Mouse (Mus musculus): ENCODE data around the gene Igf2r. TPM values are rescaled to one million over a fixed set of nuclear protein-coding genes. Genes with fewer than 3 reads are reported as not detected.

The Igf2r gene
- total and polyA plus RNA-seq, 3 experiments = 25.6 to 61.8 (median 34.6) TPM

DNA sequence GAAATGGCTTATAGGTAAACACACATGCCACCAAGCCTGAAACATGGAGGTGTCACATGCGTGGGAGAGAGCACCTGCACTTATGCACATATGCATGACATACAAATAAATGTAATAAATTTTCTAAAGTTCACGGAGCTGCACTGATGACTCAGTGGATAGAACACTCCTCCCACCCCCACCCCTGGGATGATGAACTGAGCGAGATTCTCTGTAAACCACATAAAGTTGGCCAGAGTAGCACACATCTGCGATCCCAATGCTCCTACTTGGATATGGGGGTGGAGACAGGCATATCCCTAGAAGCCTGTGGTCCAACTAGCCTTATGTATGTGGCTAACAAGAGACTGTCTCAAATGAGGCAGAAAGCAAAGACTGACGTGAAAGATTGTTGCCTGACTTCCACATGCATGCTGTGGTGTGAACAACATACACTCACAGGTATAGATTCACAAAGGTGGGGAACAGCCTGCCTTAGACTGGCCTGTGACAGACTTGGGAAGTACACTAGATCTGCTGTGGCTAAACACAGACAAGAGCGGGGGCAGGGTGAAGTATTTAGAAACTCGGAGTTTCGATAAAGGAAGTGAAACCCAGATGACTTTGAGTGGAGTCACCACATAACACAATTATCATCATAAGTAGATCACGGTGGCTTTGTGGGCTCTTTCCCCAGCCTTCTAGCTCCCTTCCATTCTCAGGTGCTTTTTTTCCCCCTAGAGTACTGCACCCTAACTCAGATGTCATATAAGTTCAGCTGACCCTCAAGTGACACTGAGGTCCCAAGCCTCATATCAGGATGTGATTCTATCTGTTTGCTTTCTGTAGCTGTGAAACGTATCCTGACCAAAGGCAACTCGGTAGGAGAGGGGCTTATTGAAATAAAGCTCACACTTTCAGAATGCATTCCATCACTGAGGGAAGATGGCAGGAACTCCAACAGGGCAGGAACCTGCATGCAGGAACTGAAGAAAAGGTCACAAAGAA, 13.7 kb upstream of the Igf2r start (continued):
- TF ChIP-seq ZMIZ1 (IDR thresholded peaks at IDR 0.05; ENCODE audit: low read depth, low read length) = no peak

DNA sequence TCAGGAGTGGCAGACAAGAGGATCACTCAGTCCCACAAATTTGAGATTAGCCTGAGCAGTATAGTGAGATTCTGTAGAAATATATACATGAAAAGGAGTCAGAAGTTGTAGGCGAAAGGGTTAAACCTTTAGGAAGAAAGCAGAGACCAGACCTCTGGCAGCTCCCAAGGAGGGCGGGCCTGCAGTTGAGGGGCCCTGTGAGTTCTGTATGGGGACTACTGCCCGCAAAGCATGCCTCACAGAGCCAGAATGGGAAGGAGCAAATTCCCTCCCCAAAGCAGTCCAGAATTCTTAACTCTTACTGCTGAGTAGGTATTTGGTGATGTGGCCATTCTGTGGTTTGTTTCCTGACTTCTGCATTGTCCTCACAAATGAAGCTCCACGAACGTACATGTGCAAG, 11.6 kb upstream of the Igf2r start:
- H3K79me2 ChIP-seq (replicated peaks; ENCODE audit: control insufficient read depth, extremely low read depth, insufficient read depth, poor library complexity, severe bottlenecking) = no peaks in the 10 kb centered on the region
- no peak overlapping the region for H3K4me2 ChIP-seq (ENCODE audit: insufficient read depth, low read depth, poor library complexity, severe bottlenecking)
- H3K36me3 ChIP-seq (replicated peaks in 1 of 2; ENCODE audit: control insufficient read depth in 1 of 2, insufficient read depth in 1 of 2, low read length in 1 of 2) = peaks cover 0 to 38% of the 10 kb centered on the region in 2 experiments
- H3K4me3 ChIP-seq (replicated peaks in 1 of 3; ENCODE audit: low read depth in 2 of 3, low read length in 2 of 3, poor library complexity in 1 of 3) = no peak overlapping the region
- dilution Hi-C loops (cut with MboI; ENCODE audit: extremely low pct_ligation_motif_present, extremely low pct_unique_long_range_greater_than_20kb, low sequenced_read_pairs) = no loop called here
- no peak for TF ChIP-seq E2F4 (IDR thresholded peaks at IDR 0.05; ENCODE audit: insufficient replicate concordance, low read depth, low read length)
- no peak overlapping the region for H3K9ac ChIP-seq (ENCODE audit: insufficient read depth, low read depth)
- H3K9me3 ChIP-seq (replicated peaks; ENCODE audit: low read length) = peaks cover under 1% of the 10 kb centered on the region
- no peaks in the 10 kb centered on the region for H3K27me3 ChIP-seq (replicated peaks)
- peaks cover 8 to 50% of the 10 kb centered on the region in 2 experiments for H3K4me1 ChIP-seq (ENCODE audit: control insufficient read depth in 1 of 2, insufficient read depth in 2 of 2)
- no peak overlapping the region for H3K27ac ChIP-seq (ENCODE audit: insufficient read depth, low read depth)
- in situ Hi-C loops (cut with MboI; ENCODE audit: low pct_ligation_motif_present, low pct_unique_long_range_greater_than_20kb, low sequenced_read_pairs) = no loop called here
- DNase-seq (ENCODE audit: extremely low read depth) = no peak

DNA sequence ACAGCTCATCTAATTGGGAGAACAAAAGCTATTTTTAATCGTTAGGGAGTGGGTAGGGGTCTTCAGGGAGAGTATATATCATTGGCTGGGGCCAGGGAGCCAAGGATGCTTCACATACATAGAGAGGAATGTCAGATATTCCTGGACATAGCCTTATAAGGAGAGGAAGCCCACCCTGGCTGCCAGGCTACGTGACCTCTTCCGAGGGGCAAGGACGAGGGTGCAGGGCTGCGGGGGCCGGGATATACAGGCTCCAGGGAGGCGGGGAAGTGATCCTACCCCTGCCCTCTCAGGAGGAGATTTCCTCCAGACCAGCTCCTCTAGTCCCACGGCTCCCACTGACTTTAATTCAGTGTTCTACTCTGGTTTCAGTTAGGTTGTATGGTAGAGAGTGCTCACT, 10.7 kb upstream of the Igf2r start:
- dilution Hi-C loops (cut with MboI; ENCODE audit: extremely low pct_ligation_motif_present, extremely low pct_unique_long_range_greater_than_20kb, low sequenced_read_pairs) = no loop called here
- Histone ChIP-seq H3K79me2 (replicated peaks; ENCODE audit: control insufficient read depth, extremely low read depth, insufficient read depth, poor library complexity, severe bottlenecking) (no peaks in the 10 kb centered on the region), H3K4me1 (ENCODE audit: control insufficient read depth in 1 of 2, insufficient read depth in 2 of 2) (peaks cover 8 to 50% of the 10 kb centered on the region in 2 experiments), H3K36me3 (replicated peaks in 1 of 2; ENCODE audit: control insufficient read depth in 1 of 2, insufficient read depth in 1 of 2, low read length in 1 of 2) (peaks cover 0 to 42% of the 10 kb centered on the region in 2 experiments), H3K9me3 (replicated peaks; ENCODE audit: low read length) (peaks cover 3% of the 10 kb centered on the region), H3K4me2 (ENCODE audit: insufficient read depth, low read depth, poor library complexity, severe bottlenecking) (no peak overlapping the region), H3K4me3 (replicated peaks in 1 of 3; ENCODE audit: low read depth in 2 of 3, low read length in 2 of 3, poor library complexity in 1 of 3) (no peak overlapping the region), H3K27ac (ENCODE audit: insufficient read depth, low read depth) (no peak overlapping the region), H3K27me3 (replicated peaks) (no peaks in the 10 kb centered on the region), H3K9ac (ENCODE audit: insufficient read depth, low read depth) (no peak overlapping the region)
- TF ChIP-seq RCOR1 (conservative IDR thresholded peaks at IDR 0.05; ENCODE audit: low read depth, low read length) = no peak
- no peak for TF ChIP-seq USF2 (conservative IDR thresholded peaks at IDR 0.05; ENCODE audit: low read depth, low read length)
- no peak for TF ChIP-seq MAZ (IDR thresholded peaks at IDR 0.05; ENCODE audit: low read depth, low read length)
- no peak for TF ChIP-seq BHLHE40 (IDR thresholded peaks at IDR 0.05; ENCODE audit: low read depth, low read length)
- no peak for TF ChIP-seq ELF1 (IDR thresholded peaks at IDR 0.05; ENCODE audit: low read depth, low read length)
- no peak for TF ChIP-seq POLR2AphosphoS2 (IDR thresholded peaks at IDR 0.05; ENCODE audit: low read depth, low read length)
- no peak for TF ChIP-seq ETS1 (conservative IDR thresholded peaks at IDR 0.05; ENCODE audit: low read depth, low read length)
- TF ChIP-seq ZMIZ1 (IDR thresholded peaks at IDR 0.05; ENCODE audit: low read depth, low read length) = no peak
- TF ChIP-seq MEF2A (IDR thresholded peaks at IDR 0.05; ENCODE audit: borderline replicate concordance, low read depth, low read length) = no peak
- TF ChIP-seq TCF12 (IDR thresholded peaks at IDR 0.05; ENCODE audit: low read depth, low read length) = no peak
- TF ChIP-seq IRF4 (IDR thresholded peaks at IDR 0.05; ENCODE audit: low read depth, low read length) = no peak
- TF ChIP-seq MAX (IDR thresholded peaks at IDR 0.05; ENCODE audit: low read length) = no peak
- TF ChIP-seq PAX5 (IDR thresholded peaks at IDR 0.05; ENCODE audit: low read length) = no peak
- TF ChIP-seq MYC (IDR thresholded peaks at IDR 0.05; ENCODE audit: low read depth, low read length) = no peak
- TF ChIP-seq EP300 (IDR thresholded peaks at IDR 0.05; ENCODE audit: low read length) = no peak
- TF ChIP-seq NELFE (IDR thresholded peaks at IDR 0.05; ENCODE audit: low read depth, low read length) = no peak
- in situ Hi-C loops (cut with MboI; ENCODE audit: low pct_ligation_motif_present, low pct_unique_long_range_greater_than_20kb, low sequenced_read_pairs) = no loop called here
- no peak for DNase-seq (ENCODE audit: extremely low read depth)
